Mouse (Mus musculus) thymus, postnatal 10 days (tissue): Measurements from ENCODE around the gene Zfp865.
A peak's percentile ranks its signal among the peaks of the same experiment; 100 is the strongest.
"Not testable (repeated sequence)": the region's sequence is repeated elsewhere in the genome, so short reads cannot be mapped to it uniquely, and the experiment has no call there.

Source experiments
- DNase-seq, 2 experiments: peaks; one replicate each; pipeline ENCODE4 v3.0.0; 2021; ENCODE audit warnings: low spot score in 2 of 2

The Zfp865 gene

DNA sequence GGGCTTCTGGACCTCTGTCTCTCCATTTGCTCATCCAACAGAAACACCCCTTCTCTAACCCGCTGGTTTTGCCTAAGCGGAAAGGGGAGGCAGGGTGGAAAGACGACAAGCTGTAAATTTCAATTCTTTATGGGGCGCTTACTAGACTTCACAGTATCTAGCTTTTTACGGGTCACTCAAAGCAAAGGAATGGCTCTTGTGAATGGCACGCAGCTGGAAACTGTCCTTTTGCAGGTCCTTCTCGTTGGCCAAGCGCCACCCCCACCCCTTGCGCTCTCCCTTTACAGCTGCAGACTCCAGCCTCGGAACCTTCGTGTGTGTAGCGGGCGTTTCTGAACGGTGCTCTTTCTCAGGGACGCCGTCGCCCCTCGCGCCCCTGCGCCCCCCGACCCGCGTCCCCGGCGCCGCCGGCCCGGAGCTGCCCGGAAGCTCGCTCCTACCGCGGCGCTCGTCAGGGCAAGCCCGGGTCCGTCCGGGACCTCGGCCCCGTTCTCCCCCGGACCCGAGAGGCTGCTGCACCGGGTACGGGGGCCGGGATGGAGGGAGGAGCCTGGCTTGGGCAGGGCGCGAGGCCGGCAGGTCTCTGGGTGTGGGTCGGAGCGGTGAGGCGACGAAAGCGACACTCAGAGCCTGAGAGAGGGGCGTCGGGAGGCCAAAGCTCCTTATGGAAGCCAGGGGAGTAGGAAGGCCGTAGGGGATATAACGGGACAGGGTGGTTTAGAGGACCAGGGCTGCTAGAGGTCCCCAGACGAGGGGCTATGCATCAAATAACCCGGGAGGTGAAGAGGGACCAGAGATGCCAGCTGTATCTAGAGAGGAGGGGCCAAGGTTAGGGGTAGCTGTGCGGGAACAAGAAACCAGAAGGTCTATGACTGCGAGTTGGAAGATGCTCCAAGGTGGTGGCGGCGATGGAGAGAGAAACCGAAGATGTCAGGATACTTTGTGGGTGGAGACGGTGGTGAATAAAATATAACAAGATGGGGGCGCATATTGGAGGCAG lies 31.3 kb downstream of the Zfp865 start, which contains the start of gene Zfp580:
Gene Zfp580, plus strand, starts transcription at position 346 of the 1,000 bp plus-strand sequence.
- DNase-seq = peak; percentile 32 to 63

- DNase-seq = no peak
Observed at GRCm38 (mm10) chr7:5052438-5052837, 32.3 kb downstream of the Zfp865 start.

GRCm38 (mm10) chr7:5052931-5053343 lies 32.8 kb downstream of the Zfp865 start:
- no peak for DNase-seq

GRCm38 (mm10) chr7:5053456-5054179 lies 33.4 kb downstream of the Zfp865 start:
- DNase-seq = no peak

DNA sequence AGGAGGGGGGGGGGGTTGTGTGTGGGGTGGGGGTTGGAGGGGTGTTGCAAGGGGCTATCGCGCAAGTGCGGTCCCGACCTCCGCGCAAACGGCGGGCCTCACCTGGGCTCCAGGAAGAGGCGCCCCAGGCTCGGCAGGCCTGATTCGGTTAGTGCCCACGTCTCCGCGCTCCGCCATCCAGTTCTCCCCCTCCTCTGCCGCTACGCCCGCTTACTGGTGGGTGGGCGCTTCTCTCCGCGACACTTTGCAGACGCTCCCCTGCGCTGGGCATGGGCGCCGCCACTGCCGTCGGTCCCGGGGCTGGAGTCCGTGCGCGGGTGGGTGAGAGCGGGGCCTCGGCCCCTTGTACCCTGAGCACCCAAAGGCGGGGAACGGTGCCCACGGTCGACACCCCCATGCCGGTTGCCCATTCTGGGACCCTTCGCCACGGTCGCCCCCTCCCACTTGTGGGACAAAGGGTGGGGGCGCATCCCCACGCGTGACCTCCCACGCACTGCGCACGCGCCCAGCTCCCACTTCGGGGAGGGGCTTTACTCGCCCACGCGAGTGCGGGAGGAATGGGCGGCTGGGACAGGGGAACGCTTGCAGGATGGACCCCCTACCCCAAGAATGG lies 36.6 kb downstream of the Zfp865 start:
- no peak for DNase-seq

DNA sequence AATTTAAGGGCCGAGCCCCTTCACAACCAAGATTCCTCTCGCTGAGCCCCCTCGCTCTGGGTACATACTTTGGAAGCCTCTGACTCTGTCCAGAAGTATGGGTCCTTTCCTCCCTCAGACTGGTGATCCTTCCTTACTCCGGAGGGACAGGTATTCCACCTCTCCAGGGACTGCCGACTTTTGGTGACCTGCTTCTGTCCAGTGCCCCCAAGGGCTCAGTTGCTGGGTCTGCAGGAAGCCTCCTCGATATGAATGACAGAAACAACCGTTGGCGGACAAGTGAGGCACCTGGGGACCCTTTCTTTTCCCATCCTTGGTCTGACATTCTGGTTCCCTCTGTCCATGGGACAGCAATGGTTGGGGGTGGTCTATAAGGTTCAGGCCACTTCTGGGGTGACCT lies 37.2 kb downstream of the Zfp865 start:
- no peak for DNase-seq

DNA sequence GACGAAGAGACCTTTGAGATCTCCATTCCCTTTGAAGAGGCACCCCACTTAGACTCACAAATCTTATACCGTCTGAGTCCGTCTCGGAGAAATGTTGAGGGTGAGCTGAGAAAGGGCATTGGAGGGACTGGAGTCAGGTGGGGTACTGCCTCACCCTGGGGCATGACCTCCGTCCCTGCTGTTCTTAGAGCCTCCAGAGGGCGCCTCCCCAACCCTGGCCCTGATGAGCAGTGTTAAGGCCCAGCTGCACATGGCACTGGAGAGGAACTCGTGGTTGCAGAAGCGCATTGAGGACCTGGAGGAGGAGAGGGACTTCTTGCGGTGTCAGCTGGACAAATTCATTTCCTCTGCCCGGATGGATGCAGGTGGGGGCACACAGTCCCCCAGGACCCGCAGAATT lies 37.6 kb downstream of the Zfp865 start:
- DNase-seq = peak in 1 of 2 experiments; percentile 37

DNA sequence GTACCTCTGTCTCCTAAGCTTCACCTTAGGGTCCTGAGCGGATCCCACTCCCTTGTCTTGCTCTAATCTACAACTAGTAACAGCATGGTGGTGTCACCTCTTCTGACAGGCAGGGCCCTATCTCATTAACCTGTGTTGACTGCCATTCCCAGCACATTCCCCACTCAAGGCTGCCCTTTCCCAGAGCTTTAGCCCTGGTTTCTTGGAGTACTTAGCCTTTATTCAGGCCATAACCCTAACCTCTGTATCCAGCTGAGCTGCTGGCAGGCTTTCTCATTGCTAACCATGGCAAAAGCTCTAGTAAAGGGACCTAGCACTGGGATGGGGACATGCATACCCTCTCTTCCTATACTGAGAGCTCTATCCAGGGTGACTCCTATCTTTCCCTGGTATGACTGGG lies 38.5 kb downstream of the Zfp865 start:
- DNase-seq = no peak

GRCm38 (mm10) chr7:5059421-5059820 lies 39.2 kb downstream of the Zfp865 start:
- DNase-seq = no peak

GRCm38 (mm10) chr7:5060239-5060731 lies 40.1 kb downstream of the Zfp865 start:
- DNase-seq = peak; percentile 51 to 64

DNA sequence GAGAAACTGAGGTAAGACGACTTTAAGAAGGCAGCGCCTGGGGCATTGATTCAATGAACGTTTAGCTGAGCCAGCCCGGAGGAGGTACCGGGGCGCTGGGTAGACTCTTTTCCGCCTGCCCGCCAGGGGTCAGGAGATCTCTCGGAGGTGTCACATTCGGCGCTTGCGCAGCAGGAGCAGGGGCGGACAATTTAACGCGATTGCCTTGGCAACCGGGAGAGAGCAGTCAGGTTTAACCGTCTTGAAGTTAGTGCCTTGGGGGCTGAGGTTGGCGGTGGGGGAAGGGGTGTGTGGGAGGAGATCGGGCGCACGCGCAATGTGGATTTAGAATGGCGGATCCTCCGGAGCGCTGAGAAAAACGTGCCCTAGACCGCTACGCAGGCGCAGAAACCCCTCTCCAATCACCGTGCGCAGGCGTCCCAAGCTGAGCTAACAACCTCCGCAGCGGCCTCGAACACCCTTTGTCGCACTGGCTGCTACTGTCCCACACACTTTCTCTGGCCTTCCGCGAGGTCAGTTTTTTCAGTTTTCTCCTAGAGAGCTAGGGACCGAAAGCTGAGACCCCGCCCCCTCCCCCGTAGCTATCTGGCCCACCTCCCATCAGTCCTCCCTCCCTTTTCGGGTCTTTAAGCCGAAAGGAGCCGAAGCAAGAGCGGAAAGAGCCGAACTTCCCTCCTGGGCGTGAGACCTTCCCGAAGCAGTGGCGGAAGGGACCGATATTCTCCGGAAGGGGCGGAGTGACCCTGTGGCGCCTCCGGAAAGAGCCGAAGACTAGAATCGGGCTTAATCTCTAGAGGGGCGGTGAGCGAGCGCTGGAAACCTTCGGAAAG lies 41.0 kb downstream of the Zfp865 start:
- peak; percentile 97 to 99 for DNase-seq

- peak; percentile 92 to 95 for DNase-seq
Observed at GRCm38 (mm10) chr7:5061774-5062359, 41.7 kb downstream of the Zfp865 start, which contains the start of gene U2af2. Gene U2af2, plus strand, starts transcription at chr7:5062143.

GRCm38 (mm10) chr7:5062360-5063001 lies 42.3 kb downstream of the Zfp865 start:
- DNase-seq = peak; percentile 68 to 69

GRCm38 (mm10) chr7:5064886-5065285 lies 44.7 kb downstream of the Zfp865 start:
- DNase-seq = no peak

- DNase-seq = no peak
Observed at GRCm38 (mm10) chr7:5073586-5073985, 53.4 kb downstream of the Zfp865 start.

- DNase-seq = no peak
Observed at GRCm38 (mm10) chr7:5074984-5075383, 54.8 kb downstream of the Zfp865 start.

DNA sequence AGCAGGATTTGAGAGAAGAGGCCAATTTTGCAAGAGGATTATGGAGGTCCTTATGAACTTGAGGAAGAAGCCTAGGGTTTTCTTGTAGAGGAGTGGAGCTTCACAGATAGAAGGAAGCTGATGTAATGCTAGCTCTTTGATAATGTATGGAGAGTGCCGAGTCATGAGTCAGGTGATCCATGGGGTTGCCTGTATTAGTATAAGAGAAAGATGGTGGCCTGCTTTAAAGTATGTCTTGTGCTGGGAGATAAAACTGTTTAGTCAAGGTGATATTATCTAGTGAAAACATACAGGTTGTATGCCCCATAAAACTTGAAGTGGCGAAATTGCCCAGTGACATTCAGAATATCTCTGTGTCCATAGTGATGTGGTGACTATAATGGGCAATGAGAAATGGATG lies 56.8 kb downstream of the Zfp865 start:
- no peak for DNase-seq

DNA sequence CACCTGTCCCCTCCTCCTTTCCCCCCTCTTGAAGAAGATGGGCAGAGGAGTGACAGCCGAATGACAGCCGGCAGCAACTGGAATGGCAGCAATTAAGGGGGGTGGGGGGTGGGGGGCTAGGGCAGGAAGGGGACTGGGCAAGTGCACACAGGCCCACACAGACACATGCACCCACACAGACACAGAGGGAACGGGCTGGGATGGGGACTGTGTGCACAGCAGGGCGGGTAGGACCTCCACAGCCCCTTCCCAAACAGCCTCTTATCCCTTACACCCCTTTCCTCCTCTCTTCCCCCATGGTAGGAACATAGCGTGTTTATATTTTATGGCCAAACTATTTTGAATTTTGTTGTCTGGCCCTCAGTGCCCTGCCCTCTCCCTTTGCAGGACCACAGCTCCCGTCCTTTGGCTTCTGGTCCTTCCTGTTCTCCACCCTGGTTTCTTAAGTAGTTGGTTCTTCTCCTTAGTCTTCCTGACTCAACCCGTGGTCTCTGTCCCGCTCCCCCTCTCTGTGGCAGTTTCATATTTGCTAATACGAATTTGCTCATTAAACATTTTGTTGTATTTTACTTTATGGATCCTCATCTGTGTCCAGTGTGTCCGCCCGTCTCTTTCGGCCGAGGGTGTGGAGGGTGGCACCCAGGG lies 59.3 kb downstream of the Zfp865 start:
- DNase-seq = not testable (repeated sequence)

- DNase-seq = peak; percentile 93 to 97
Observed at GRCm38 (mm10) chr7:5080010-5080751, 60.0 kb downstream of the Zfp865 start, which contains the start of gene Epn1. Gene Epn1, plus strand, starts transcription at chr7:5080235.
